Mouse (Mus musculus): ENCODE results near the gene Mst1. TPM values are rescaled to one million over a fixed set of nuclear protein-coding genes. Genes with fewer than 3 reads are reported as not detected.

Gene Mst1
- polyA plus RNA-seq, 1 experiment from 2014 or later: 0.98 TPM

DNA sequence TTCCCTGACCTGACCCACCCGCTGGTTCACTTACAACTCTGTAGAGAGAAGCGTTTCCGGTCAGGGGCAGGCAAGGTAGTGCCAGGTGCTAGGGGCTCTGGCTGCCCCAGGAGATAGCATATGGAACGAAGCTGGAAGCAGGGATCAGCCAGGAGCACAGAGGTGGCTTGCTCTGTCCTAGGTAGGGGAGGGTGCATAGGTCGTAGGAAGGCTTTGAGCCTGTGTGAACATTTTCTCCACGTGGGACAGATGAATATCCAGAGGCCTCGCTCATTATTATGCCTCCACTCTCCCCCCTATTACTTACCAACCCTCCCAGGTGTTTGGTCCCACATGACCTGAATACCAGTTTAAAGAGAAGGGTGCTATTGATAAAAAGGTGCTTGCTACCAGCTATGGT, 27.8 kb upstream of the Mst1 start:
- no peaks in the 10 kb centered on the region for H3K9me3 ChIP-seq
- H3K4me2 ChIP-seq (replicated peaks): no peak overlapping the region
- H3K27ac ChIP-seq: peak overlapping the region; percentile 32; the same call in 1 of the 2 replicates
- H3K4me3 ChIP-seq (replicated peaks): no peak overlapping the region
- no peaks in the 10 kb centered on the region for H3K27me3 ChIP-seq (replicated peaks)
- no peak overlapping the region for H3K9ac ChIP-seq
- WGBS: 78% methylated on average over 7 of the region's 7 CpGs
- H3K4me1 ChIP-seq (replicated peaks): peaks cover 47% of the 10 kb centered on the region
- ATAC-seq: no peak
- peaks cover 26% of the 10 kb centered on the region for H3K36me3 ChIP-seq

- Histone ChIP-seq H3K4me3 (replicated peaks) (no peak within 1 kb of the TSS; the same call in 1 of the 2 replicates), H3K4me1 (replicated peaks) (peaks cover 40% of the 10 kb centered on the region), H3K9ac (peak within 1 kb of the TSS; percentile 8; the same call in 1 of the 2 replicates), H3K27ac (peak within 1 kb of the TSS; percentile 38), H3K36me3 (peaks cover 26% of the 10 kb centered on the region), H3K4me2 (replicated peaks) (peak within 1 kb of the TSS; percentile 47), H3K9me3 (no peaks in the 10 kb centered on the region), H3K27me3 (replicated peaks) (no peaks in the 10 kb centered on the region)
- WGBS: 53% methylated on average over 20 of the region's 20 CpGs
- peak; percentile 54 for ATAC-seq
Measured at GRCm38 (mm10) chr9:108052885-108053664, 27.2 kb upstream of the Mst1 start, which contains the start of gene Amigo3. Amigo3 (plus strand) TSS chr9:108053159.

DNA sequence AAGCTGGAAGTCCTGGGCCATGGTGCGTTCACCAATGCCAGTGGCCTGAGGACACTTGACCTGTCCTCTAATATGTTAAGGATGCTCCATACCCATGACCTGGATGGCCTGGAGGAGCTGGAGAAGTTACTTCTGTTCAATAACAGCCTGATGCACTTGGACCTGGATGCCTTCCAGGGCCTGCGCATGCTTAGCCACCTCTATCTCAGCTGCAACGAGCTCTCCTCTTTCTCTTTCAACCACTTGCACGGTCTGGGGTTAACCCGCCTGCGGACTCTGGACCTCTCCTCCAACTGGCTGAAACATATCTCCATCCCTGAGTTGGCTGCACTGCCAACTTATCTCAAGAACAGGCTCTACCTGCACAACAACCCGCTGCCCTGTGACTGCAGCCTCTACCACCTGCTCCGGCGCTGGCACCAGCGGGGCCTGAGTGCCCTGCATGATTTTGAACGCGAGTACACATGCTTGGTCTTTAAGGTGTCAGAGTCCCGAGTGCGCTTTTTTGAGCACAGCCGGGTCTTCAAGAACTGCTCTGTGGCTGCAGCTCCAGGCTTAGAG, 26.5 kb upstream of the Mst1 start:
- Histone ChIP-seq H3K36me3 (peaks cover 32% of the 10 kb centered on the region), H3K27me3 (replicated peaks) (no peaks in the 10 kb centered on the region), H3K4me1 (replicated peaks) (peaks cover 36% of the 10 kb centered on the region), H3K4me3 (replicated peaks) (no peak overlapping the region), H3K27ac (peak overlapping the region; percentile 38; the same call in 1 of the 2 replicates), H3K9ac (no peak overlapping the region), H3K9me3 (no peaks in the 10 kb centered on the region), H3K4me2 (replicated peaks) (0 out of 2 replicates have a peak overlapping the region, but pooled peaks have one; percentile 47)
- 78% methylated on average over 15 of the region's 15 CpGs for WGBS
- no peak for ATAC-seq

DNA sequence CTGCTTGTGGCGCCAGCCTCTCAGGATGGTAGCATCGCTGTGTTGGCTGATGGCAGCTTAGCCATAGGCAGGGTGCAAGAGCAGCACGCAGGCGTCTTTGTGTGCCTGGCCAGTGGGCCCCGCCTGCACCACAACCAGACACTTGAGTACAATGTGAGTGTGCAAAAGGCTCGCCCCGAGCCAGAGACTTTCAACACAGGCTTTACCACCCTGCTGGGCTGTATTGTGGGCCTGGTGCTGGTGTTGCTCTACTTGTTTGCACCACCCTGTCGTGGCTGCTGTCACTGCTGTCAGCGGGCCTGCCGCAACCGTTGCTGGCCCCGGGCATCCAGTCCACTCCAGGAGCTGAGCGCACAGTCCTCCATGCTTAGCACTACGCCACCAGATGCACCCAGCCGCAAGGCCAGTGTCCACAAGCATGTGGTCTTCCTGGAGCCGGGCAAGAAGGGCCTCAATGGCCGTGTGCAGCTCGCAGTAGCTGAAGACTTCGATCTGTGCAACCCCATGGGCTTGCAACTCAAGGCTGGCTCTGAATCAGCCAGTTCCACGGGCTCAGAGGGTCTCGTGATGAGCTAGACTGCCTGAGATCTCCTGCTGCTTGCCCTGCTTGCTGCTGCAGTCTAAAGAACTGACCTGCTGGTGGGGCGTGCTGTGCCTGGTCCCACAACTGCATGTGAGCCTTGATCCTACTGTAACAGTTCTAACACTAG, 25.8 kb upstream of the Mst1 start:
- H3K36me3 ChIP-seq: peaks cover 38% of the 10 kb centered on the region
- no peak overlapping the region for H3K4me2 ChIP-seq (replicated peaks)
- H3K27ac ChIP-seq: no peak overlapping the region
- H3K9me3 ChIP-seq: no peaks in the 10 kb centered on the region
- no peak for ATAC-seq
- no peak overlapping the region for H3K4me3 ChIP-seq (replicated peaks)
- WGBS: 88% methylated on average over 22 of the region's 22 CpGs
- no peak overlapping the region for H3K9ac ChIP-seq
- H3K27me3 ChIP-seq (replicated peaks): no peaks in the 10 kb centered on the region
- H3K4me1 ChIP-seq (replicated peaks): peaks cover 35% of the 10 kb centered on the region

GRCm38 (mm10) chr9:108055061-108055460, 25.2 kb upstream of the Mst1 start:
- Histone ChIP-seq H3K9ac (no peak overlapping the region), H3K27ac (no peak overlapping the region), H3K4me1 (replicated peaks) (peaks cover 30% of the 10 kb centered on the region), H3K4me3 (replicated peaks) (no peak overlapping the region), H3K27me3 (replicated peaks) (no peaks in the 10 kb centered on the region), H3K36me3 (peaks cover 38% of the 10 kb centered on the region), H3K4me2 (replicated peaks) (no peak overlapping the region), H3K9me3 (no peaks in the 10 kb centered on the region)
- ATAC-seq: no peak
- WGBS: 61% methylated on average over 1 of the region's 1 CpGs

DNA sequence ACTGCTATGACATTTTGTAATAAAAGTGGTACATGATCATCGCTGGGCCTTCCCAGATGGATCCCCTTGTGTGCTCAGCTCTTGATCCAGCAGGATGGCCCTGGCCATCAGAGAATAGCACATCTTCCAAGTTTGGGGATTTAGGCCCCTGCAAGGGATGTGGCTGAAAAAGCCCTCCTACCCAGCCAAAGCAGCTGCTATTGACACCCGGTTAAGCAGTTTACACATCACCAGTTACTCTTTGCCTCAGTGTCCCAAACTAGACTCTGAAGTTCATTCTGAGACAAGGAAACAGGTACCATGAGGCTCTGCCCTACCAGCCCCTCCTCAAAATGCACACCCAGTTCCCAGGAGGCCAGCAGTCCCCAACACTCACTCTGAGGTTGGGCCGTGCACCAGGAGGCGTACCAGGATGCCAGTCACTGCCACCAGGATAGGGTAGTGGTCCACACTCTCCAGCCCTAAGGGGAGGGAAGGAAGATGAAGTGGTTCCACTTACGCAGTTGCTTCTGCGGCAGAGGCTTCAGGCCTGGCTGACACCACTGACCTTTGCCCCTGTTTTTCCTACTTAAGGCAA, 24.5 kb upstream of the Mst1 start:
- no peak overlapping the region for H3K4me3 ChIP-seq (replicated peaks)
- 88% methylated on average over 6 of the region's 6 CpGs for WGBS
- H3K4me2 ChIP-seq (replicated peaks): no peak overlapping the region
- ATAC-seq: no peak
- no peak overlapping the region for H3K27ac ChIP-seq
- no peak overlapping the region for H3K9ac ChIP-seq
- no peaks in the 10 kb centered on the region for H3K27me3 ChIP-seq (replicated peaks)
- peaks cover 31% of the 10 kb centered on the region for H3K36me3 ChIP-seq
- H3K4me1 ChIP-seq (replicated peaks): peaks cover 24% of the 10 kb centered on the region
- no peaks in the 10 kb centered on the region for H3K9me3 ChIP-seq

GRCm38 (mm10) chr9:108056361-108057261, 23.6 kb upstream of the Mst1 start:
- WGBS: 81% methylated on average over 28 of the region's 28 CpGs
- no peak overlapping the region for H3K9ac ChIP-seq
- H3K9me3 ChIP-seq: no peaks in the 10 kb centered on the region
- H3K4me3 ChIP-seq (replicated peaks): no peak overlapping the region
- H3K27ac ChIP-seq: no peak overlapping the region
- no peaks in the 10 kb centered on the region for H3K27me3 ChIP-seq (replicated peaks)
- H3K4me1 ChIP-seq (replicated peaks): peaks cover 20% of the 10 kb centered on the region
- no peak for ATAC-seq
- peaks cover 23% of the 10 kb centered on the region for H3K36me3 ChIP-seq
- H3K4me2 ChIP-seq (replicated peaks): no peak overlapping the region

DNA sequence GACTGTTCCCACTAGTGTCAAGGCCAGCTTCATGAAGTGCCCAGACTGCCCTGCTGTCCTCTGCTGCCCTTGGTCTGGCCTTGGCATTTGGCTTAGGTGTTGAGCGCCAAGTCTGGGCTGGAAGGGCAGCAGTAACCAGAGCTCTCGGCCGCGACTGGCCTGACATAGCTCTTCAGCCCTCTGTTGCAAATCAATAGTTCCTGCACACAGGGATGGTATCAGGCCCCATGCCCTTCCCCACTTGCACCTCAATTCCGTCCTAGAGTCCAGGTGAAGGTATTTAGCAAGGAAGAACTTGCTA, 23.0 kb upstream of the Mst1 start:
- peaks cover 23% of the 10 kb centered on the region; the same call in 1 of the 2 replicates for H3K36me3 ChIP-seq
- no peaks in the 10 kb centered on the region for H3K9me3 ChIP-seq
- no peak overlapping the region for H3K9ac ChIP-seq
- ATAC-seq: no peak
- 86% methylated on average over 5 of the region's 5 CpGs for WGBS
- no peak overlapping the region for H3K4me2 ChIP-seq (replicated peaks)
- no peak overlapping the region for H3K27ac ChIP-seq
- H3K27me3 ChIP-seq (replicated peaks): no peaks in the 10 kb centered on the region
- peaks cover 19% of the 10 kb centered on the region for H3K4me1 ChIP-seq (replicated peaks)
- no peak overlapping the region for H3K4me3 ChIP-seq (replicated peaks)

- ATAC-seq: no peak
- Histone ChIP-seq H3K4me2 (replicated peaks) (no peak overlapping the region), H3K9me3 (no peaks in the 10 kb centered on the region), H3K36me3 (peaks cover 29% of the 10 kb centered on the region; the same call in 1 of the 2 replicates), H3K4me1 (replicated peaks) (peaks cover 10% of the 10 kb centered on the region), H3K4me3 (replicated peaks) (no peak overlapping the region), H3K27me3 (replicated peaks) (no peaks in the 10 kb centered on the region), H3K27ac (no peak overlapping the region), H3K9ac (no peak overlapping the region)
- WGBS: 94% methylated on average over 9 of the region's 9 CpGs
Measured at GRCm38 (mm10) chr9:108058291-108058690, 21.9 kb upstream of the Mst1 start.

GRCm38 (mm10) chr9:108062142-108062541, 18.1 kb upstream of the Mst1 start:
- H3K9ac ChIP-seq: no peak overlapping the region
- 93% methylated on average over 3 of the region's 3 CpGs for WGBS
- no peak overlapping the region for H3K4me2 ChIP-seq (replicated peaks)
- ATAC-seq: no peak
- no peaks in the 10 kb centered on the region for H3K9me3 ChIP-seq
- H3K36me3 ChIP-seq: peaks cover 20% of the 10 kb centered on the region; the same call in 1 of the 2 replicates
- no peak overlapping the region for H3K4me3 ChIP-seq (replicated peaks)
- H3K4me1 ChIP-seq (replicated peaks): no peaks in the 10 kb centered on the region
- no peak overlapping the region for H3K27ac ChIP-seq
- H3K27me3 ChIP-seq (replicated peaks): no peaks in the 10 kb centered on the region

DNA sequence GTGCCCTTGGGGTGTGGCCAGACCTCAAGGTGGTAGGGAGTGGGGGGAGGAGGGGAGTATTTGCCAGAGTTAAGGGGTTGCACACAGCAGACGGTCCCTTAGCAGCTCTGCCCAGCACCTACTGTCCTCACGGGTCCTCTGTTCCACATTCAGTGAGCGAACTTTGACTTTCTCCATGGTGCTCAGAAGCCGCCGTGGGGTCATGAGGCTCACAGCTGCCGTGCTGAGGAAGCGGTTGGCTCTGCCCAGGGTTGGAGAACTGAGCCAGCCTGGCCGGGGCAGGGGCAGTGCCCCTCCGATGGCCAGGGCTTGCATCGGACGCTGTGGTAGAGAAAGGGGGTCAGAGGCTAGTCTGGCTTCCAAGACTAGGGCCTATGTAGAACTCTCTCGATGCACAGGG, 16.9 kb upstream of the Mst1 start:
- Histone ChIP-seq H3K27me3 (replicated peaks) (no peaks in the 10 kb centered on the region), H3K9me3 (no peaks in the 10 kb centered on the region), H3K4me2 (replicated peaks) (no peak overlapping the region), H3K27ac (no peak overlapping the region), H3K9ac (no peak overlapping the region), H3K4me3 (replicated peaks) (no peak overlapping the region), H3K4me1 (replicated peaks) (peaks cover 4% of the 10 kb centered on the region; the same call in 1 of the 2 replicates), H3K36me3 (peaks cover 17% of the 10 kb centered on the region; the same call in 1 of the 2 replicates)
- no peak for ATAC-seq
- WGBS: 85% methylated on average over 12 of the region's 12 CpGs
